In genomic region chr9:100645026-100645940, GRCm38 (mm10) we compare ENCODE assay signal across 8 mouse cellular contexts. TPM values are rescaled to one million over a fixed set of nuclear protein-coding genes. Genes with fewer than 3 reads are reported as not detected.
DNase-seq lines count a peak whose midpoint lies in the region; ATAC-seq and TF ChIP-seq lines count a peak whose summit lies in the region.

No protein-coding gene starts in this region.

- TF ChIP-seq POLR2A in heart, adult 2 months (IDR thresholded peaks at IDR 0.05; ENCODE audit: insufficient read depth, low read depth, low read length) = no peak
- TF ChIP-seq POLR2A in thymus, adult 2 months (IDR thresholded peaks at IDR 0.05; ENCODE audit: control insufficient read depth, extremely low read depth, insufficient read depth, low read length, poor library complexity) = no peak

- no peaks in the 10 kb centered on the region for H3K27me3 ChIP-seq in heart, adult 2 months (ENCODE audit: control insufficient read depth, insufficient read depth, low read length)
- H3K27me3 ChIP-seq in E14TG2a.4 (ENCODE audit: insufficient read depth, low read length) = no peaks in the 10 kb centered on the region
- no peaks in the 10 kb centered on the region for H3K27me3 ChIP-seq in heart, postnatal 0 days (ENCODE audit: control insufficient read depth, insufficient read depth, low read length)
- H3K27me3 ChIP-seq in liver, embryonic 16.5 days (ENCODE audit: control insufficient read depth, insufficient read depth, low read depth, low read length) = no peaks in the 10 kb centered on the region
- no peaks in the 10 kb centered on the region for H3K27me3 ChIP-seq in thymus, adult 2 months (ENCODE audit: control insufficient read depth, insufficient read depth, low read length)

- peaks cover 4% of the 10 kb centered on the region for H3K79me2 ChIP-seq in heart, adult 2 months (replicated peaks; ENCODE audit: control insufficient read depth, insufficient read depth, low read length)

- no peak for DNase-seq in heart, adult 2 months
- no peak for DNase-seq in heart, postnatal 36 days
- no peak for DNase-seq in heart, postnatal 0 days (ENCODE audit: low spot score)
- no peak for DNase-seq in thymus, adult 2 months
- no peak for DNase-seq in right cerebral cortex, postnatal 36 days (ENCODE audit: low spot score in 2 of 2)
- no peak for DNase-seq in gastrocnemius, adult 18-20 months (ENCODE audit: low spot score)

- intact Hi-C loops in heart, adult 2 months (cut with DNase I) = loop anchor here (5.0 to 10.0 kb wide), 2 partner anchors 112 to 510 kb away; no protein-coding TSS in a partner anchor
- intact Hi-C loops in heart, postnatal 36 days (cut with DNase I) = loop anchor here (10.0 kb wide), 1 partner anchor 510 kb away; no protein-coding TSS in a partner anchor

- peaks cover 3% of the 10 kb centered on the region for H3K4me1 ChIP-seq in heart, adult 2 months (ENCODE audit: control insufficient read depth, insufficient read depth, low read length)
- H3K4me1 ChIP-seq in E14TG2a.4 (replicated peaks; ENCODE audit: low read depth, low read length) = peaks cover 60% of the 10 kb centered on the region
- peaks cover 15% of the 10 kb centered on the region; the same call in 1 of the 2 replicates for H3K4me1 ChIP-seq in heart, postnatal 0 days (ENCODE audit: control insufficient read depth, insufficient read depth)
- H3K4me1 ChIP-seq in liver, embryonic 16.5 days (ENCODE audit: control insufficient read depth, low read depth, low read length) = peaks cover 28% of the 10 kb centered on the region
- peaks cover 2% of the 10 kb centered on the region; the same call in 1 of the 2 replicates for H3K4me1 ChIP-seq in thymus, adult 2 months (replicated peaks; ENCODE audit: control insufficient read depth, insufficient read depth, low read length)

- WGBS in heart, adult 2 months = 29% methylated on average over 8 of the region's 8 CpGs
- 27% methylated on average over 8 of the region's 8 CpGs for WGBS in heart, postnatal 0 days
- WGBS in liver, embryonic 16.5 days (ENCODE audit: insufficient replicate concordance) = 27% methylated on average over 8 of the region's 8 CpGs
- whole genome bisulfite sequencing in thymus, adult 2 months = 35% methylated on average over 8 of the region's 8 CpGs

- H3K4me2 ChIP-seq in heart, postnatal 0 days (ENCODE audit: low read depth, low read length) = peak overlapping the region; percentile 65
- peak overlapping the region; percentile 76 for H3K4me2 ChIP-seq in liver, embryonic 16.5 days (ENCODE audit: low read depth, low read length)

- H3K4me3 ChIP-seq in heart, adult 2 months = peak overlapping the region; percentile 70; the same call in 1 of the 2 replicates
- H3K4me3 ChIP-seq in E14TG2a.4 (replicated peaks; ENCODE audit: low read length) = peak overlapping the region; percentile 93
- peak overlapping the region; percentile 83 for H3K4me3 ChIP-seq in heart, postnatal 0 days (ENCODE audit: low read depth, low read length)
- H3K4me3 ChIP-seq in liver, embryonic 16.5 days (ENCODE audit: low read depth, low read length) = peak overlapping the region; percentile 97
- H3K4me3 ChIP-seq in thymus, adult 2 months (ENCODE audit: control insufficient read depth, insufficient read depth, low read length) = no peak overlapping the region

- H3K9ac ChIP-seq in heart, adult 2 months (ENCODE audit: low read depth, low read length) = no peak overlapping the region
- peak overlapping the region; percentile 95 for H3K9ac ChIP-seq in heart, postnatal 0 days (replicated peaks; ENCODE audit: low read depth, low read length)
- peak overlapping the region; percentile 6; the same call in 1 of the 2 replicates for H3K9ac ChIP-seq in liver, embryonic 16.5 days (ENCODE audit: low read depth, low read length)

- peaks cover 3% of the 10 kb centered on the region for H3K36me3 ChIP-seq in heart, adult 2 months (ENCODE audit: control insufficient read depth, insufficient read depth, low read length)
- no peaks in the 10 kb centered on the region for H3K36me3 ChIP-seq in E14TG2a.4 (ENCODE audit: insufficient read depth, low read length)
- H3K36me3 ChIP-seq in heart, postnatal 0 days (replicated peaks; ENCODE audit: control insufficient read depth, insufficient read depth, low read length) = no peaks in the 10 kb centered on the region
- H3K36me3 ChIP-seq in liver, embryonic 16.5 days (ENCODE audit: control insufficient read depth, insufficient read depth) = no peaks in the 10 kb centered on the region
- no peaks in the 10 kb centered on the region for H3K36me3 ChIP-seq in thymus, adult 2 months (ENCODE audit: control insufficient read depth, insufficient read depth, low read length)

- H3K27ac ChIP-seq in heart, adult 2 months = no peak overlapping the region; the same call in 1 of the 2 replicates
- H3K27ac ChIP-seq in heart, postnatal 0 days (ENCODE audit: low read depth) = peak overlapping the region; percentile 99
- H3K27ac ChIP-seq in liver, embryonic 16.5 days (ENCODE audit: low read length) = no peak overlapping the region
- H3K27ac ChIP-seq in thymus, adult 2 months (ENCODE audit: control insufficient read depth, insufficient read depth, low read length) = no peak overlapping the region

- no peak for TF ChIP-seq EP300 in heart, adult 2 months (IDR thresholded peaks at IDR 0.05; ENCODE audit: insufficient read depth, low read depth, low read length)
- no peak for TF ChIP-seq EP300 in heart, postnatal 0 days (IDR thresholded peaks at IDR 0.05; ENCODE audit: low read depth)

- ATAC-seq in heart, postnatal 0 days (ENCODE audit: insufficient read depth, low read depth) = no peak
- ATAC-seq in liver, embryonic 16.5 days (ENCODE audit: low read depth) = no peak

- H3K9me3 ChIP-seq in E14TG2a.4 (ENCODE audit: low read length) = no peaks in the 10 kb centered on the region
- H3K9me3 ChIP-seq in heart, postnatal 0 days (replicated peaks; ENCODE audit: control insufficient read depth, low read length) = no peaks in the 10 kb centered on the region
- no peaks in the 10 kb centered on the region for H3K9me3 ChIP-seq in liver, embryonic 16.5 days (replicated peaks; ENCODE audit: control insufficient read depth, low read length)

- no peak for TF ChIP-seq CTCF in heart, adult 2 months (IDR thresholded peaks at IDR 0.05)
- no peak for TF ChIP-seq CTCF in E14TG2a.4 (conservative IDR thresholded peaks at IDR 0.05; ENCODE audit: low read length)
- no peak for TF ChIP-seq CTCF in heart, postnatal 0 days (IDR thresholded peaks at IDR 0.05; ENCODE audit: low read depth)
- no peak for TF ChIP-seq CTCF in thymus, adult 2 months (IDR thresholded peaks at IDR 0.05; ENCODE audit: borderline replicate concordance, control insufficient read depth, extremely low read depth, insufficient read depth, low read length, poor library complexity)

RNA-seq across cellular contexts. Expression of gene Stag1, which starts 47.7 kb away (rescaled TPM):
- total RNA-seq in heart, adult 2 months (2021) = 10 to 100 TPM; 27.8 TPM
- polyA plus RNA-seq in heart, adult 2 months (2012; rRNA removed) = 4.1 and 8.1 TPM in 2 replicates
- 10 to 100 TPM; 26.2 to 26.5 TPM for total RNA-seq in heart, postnatal 36 days (2021)
- total RNA-seq in heart, postnatal 0 days (2014; rRNA removed; ENCODE audit: low replicate concordance) = 17.9 and 30.7 TPM in 2 replicates
- polyA plus RNA-seq in heart, postnatal 0 days (2015; fragmentation: Nextera tagmentation; extraction: Ambion mirVana) = 24.0 and 24.9 TPM in 2 replicates
- polyA plus RNA-seq in liver, embryonic 16.5 days (2015; fragmentation: Nextera tagmentation; extraction: Ambion mirVana) = 13.9 and 15.1 TPM in 2 replicates
- polyA plus RNA-seq in thymus, adult 2 months (2012; rRNA removed) = 7.9 and 10.2 TPM in 2 replicates
- total RNA-seq in gastrocnemius, adult 18-20 months (2021) = 10 to 100 TPM; 19.5 to 26.1 TPM
